Mouse (Mus musculus) bone marrow macrophage, adult 2 months (primary cell): ENCODE results near the gene Spef2.

Source experiments
- CTCF ChIP-seq: IDR thresholded peaks from 2 replicates; pipeline ENCODE4 v1.5.1; 2012; ENCODE audit warnings: low read depth, mild to moderate bottlenecking, low read length, moderate library complexity
- POLR2A ChIP-seq: IDR thresholded peaks from 2 replicates; pipeline ENCODE4 v1.6.1; 2012; ENCODE audit warnings: mild to moderate bottlenecking, low read depth, low read length, borderline replicate concordance

- TF ChIP-seq CTCF = no peak
- no peak for TF ChIP-seq POLR2A
Observed at GRCm38 (mm10) chr15:9747410-9748104, 1.1 kb downstream of the Spef2 start.
